Mouse (Mus musculus) layer of hippocampus, postnatal 25 days (tissue): ENCODE results near the gene 5830411N06Rik. TPM values are rescaled to one million over a fixed set of nuclear protein-coding genes. Genes with fewer than 3 reads are reported as not detected.

ENCODE experiments used
- DNase-seq, 2 experiments: peaks; one replicate each; pipeline ENCODE4 v3.0.0; 2022; ENCODE audit warnings: mixed read lengths in 2 of 2, low spot score in 1 of 2; ENCODE audit errors: extremely low spot score in 1 of 2
- total RNA-seq, 2 experiments: library from RNA; stranded (reverse); gene quantifications; 2 replicates each; pipeline ENCODE4 v1.2.3; 2021

Gene 5830411N06Rik
- total RNA-seq, result under 1 TPM; 0.22 to 0.26 TPM

DNA sequence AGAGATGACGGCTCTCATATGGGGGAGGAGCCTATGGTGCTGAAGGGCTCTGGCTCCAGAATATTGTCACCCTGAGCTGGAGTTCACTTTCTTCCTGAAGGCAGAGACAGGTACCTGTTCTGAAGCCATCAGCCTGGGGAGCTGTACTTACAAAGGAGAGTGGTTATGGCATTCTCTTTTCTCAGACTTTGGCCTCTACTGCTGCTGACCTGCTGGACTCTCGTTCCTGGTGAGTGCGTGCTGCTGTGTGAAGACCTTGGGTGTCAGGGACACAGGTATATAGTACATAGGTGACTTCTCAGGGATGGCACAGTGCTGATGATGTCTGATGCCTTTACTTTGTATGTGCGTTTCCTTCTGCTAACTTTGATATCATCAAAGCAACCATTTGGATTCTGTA is at the start of gene 5830411N06Rik:
TSS of gene 5830411N06Rik (plus strand) at position 69 of the 400 bp plus-strand sequence.
- DNase-seq, result no peak

- DNase-seq, result no peak
Measured at GRCm38 (mm10) chr7:140201090-140201489, 46.0 kb upstream of the 5830411N06Rik start.

DNA sequence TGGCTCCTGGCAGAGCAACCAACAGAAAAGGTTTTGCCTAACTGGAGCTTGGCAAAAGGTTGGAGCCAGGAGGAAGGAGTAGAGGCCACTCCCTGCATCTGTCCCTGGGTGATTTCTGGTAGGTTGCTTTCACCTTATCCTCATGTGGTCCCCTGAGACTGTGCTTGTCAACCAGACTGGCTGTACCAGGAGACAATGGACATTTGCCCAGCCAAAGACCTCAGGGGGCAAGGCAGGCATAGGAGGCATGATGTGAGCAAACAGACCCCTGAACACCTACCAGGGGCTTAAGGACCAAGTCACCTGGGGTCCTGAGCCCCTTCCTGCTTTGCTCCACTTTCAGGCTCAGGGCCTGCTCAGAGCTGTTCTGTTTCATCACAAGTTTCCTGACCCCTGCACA is 41.2 kb upstream of the 5830411N06Rik start, which contains the start of gene Olfr524:
TSS of gene Olfr524 (minus strand) at position 101 of the 400 bp plus-strand sequence.
- DNase-seq, result no peak

- DNase-seq, result no peak
Measured at GRCm38 (mm10) chr7:140206904-140207303, 40.2 kb upstream of the 5830411N06Rik start.

GRCm38 (mm10) chr7:140208153-140208552 is 38.9 kb upstream of the 5830411N06Rik start:
- no peak for DNase-seq

GRCm38 (mm10) chr7:140208677-140209076 is 38.4 kb upstream of the 5830411N06Rik start:
- no peak for DNase-seq

GRCm38 (mm10) chr7:140213841-140214240 is 33.2 kb upstream of the 5830411N06Rik start:
- no peak for DNase-seq

GRCm38 (mm10) chr7:140217967-140218366 is 29.1 kb upstream of the 5830411N06Rik start, which contains the start of gene Cd163l1:
Gene Cd163l1, plus strand, starts transcription at chr7:140218267.
- no peak for DNase-seq

- DNase-seq, result no peak
Measured at GRCm38 (mm10) chr7:140219268-140219667, 27.8 kb upstream of the 5830411N06Rik start.

DNA sequence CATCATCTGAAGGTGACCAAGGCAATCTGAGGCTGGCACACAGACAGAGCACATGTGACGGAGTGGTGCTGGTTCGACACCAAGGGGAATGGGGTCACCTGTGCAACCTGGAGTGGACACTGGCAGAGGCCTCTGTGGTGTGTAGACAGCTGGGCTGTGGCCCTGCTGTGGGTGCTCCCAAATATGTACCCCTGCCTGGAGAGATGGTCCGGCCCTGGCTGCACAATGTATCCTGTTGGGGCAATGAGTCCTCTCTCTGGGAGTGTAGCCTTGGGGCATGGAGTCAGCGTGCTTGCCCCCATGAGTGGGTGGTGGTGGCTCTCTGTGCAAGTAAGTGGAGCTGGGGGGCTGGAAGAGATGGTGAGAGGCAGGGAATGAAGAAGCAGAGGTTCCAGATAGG is 26.7 kb upstream of the 5830411N06Rik start:
- DNase-seq, result no peak

DNA sequence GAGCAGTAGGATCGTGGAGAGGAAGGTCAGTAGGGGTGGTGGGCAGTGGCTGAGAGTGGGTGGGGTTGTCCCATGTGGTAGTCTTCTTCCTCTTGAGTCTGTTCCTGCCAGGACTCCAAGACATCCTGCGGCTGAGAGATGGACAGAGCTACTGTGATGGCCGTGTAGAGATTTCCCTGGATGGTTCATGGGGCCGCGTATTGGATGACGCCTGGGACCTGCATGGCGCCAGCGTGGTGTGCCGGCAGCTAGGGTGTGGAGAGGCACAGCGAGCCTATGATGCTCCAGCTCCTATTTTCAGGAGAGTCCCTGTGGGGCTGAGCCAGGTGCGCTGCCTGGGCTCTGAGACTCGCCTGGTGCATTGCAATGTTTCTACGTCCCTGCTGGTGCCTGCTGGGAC is 22.9 kb upstream of the 5830411N06Rik start:
- no peak for DNase-seq

- DNase-seq, result no peak
Measured at GRCm38 (mm10) chr7:140228476-140228875, 18.6 kb upstream of the 5830411N06Rik start.

DNA sequence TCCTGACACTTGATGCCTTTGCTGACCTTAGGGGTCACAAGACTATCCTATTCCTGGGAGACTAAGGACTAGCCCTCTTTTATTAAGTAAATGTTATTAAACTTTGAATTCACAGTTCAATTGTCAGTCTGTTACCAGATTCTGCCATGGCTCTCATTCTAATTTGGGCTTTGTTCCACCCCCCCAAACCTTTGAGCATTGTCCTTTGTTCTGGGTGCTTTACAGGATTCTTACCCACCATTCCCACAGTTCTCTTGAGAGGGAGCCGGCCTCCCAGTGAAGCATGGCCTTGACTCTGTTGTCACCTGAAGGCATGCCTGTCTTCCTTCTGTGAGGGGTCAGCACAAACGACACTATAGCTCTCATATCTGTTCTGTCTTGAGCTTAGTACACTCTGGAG is 16.1 kb upstream of the 5830411N06Rik start:
- DNase-seq, result no peak

DNA sequence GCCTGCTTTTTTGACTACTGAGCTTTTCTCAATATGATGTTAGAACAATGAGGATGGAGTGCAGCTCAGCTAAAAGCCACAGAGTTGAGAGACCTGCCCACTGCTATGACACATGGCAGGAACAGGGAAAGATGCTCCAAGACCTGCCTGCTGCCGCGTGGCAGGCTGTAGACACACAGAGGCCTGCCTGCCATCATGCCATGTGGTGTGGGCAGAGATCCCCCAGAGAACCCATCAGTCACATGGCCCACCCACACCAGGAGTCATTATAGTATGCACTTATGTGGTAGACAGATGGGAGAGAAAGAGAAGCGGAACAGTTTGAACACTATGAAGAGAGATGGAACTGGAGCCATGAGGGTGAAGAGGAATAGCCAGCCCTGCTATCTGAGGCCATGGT is 13.4 kb upstream of the 5830411N06Rik start:
- no peak for DNase-seq

DNA sequence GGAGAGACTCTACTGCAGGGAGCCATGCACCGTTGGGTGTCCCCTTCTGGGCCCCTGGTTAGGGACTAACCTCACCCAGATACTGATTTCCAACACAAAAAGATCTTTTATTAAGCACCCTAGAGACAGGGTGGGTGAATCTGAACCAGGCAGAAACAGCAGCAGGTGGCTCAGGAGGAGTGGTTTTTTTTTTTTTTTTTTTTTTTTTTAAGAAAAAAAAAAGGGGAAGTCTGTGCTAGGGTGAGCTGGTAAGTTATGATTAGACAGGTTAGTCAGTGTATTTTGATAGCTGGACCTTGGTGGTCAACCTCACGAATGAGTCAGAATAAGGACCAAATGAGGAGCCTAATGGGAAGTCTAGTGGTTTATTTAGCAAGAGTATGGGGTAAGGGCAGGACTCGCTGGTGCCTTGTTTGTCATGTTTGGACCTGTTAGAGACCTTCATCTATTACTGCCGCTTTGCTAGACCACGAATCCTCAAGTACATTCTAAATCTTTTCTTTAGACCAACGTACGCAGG is 6.8 kb downstream of the 5830411N06Rik start:
- DNase-seq, result no peak

GRCm38 (mm10) chr7:140295746-140296145 is 48.7 kb downstream of the 5830411N06Rik start:
- no peak for DNase-seq

DNA sequence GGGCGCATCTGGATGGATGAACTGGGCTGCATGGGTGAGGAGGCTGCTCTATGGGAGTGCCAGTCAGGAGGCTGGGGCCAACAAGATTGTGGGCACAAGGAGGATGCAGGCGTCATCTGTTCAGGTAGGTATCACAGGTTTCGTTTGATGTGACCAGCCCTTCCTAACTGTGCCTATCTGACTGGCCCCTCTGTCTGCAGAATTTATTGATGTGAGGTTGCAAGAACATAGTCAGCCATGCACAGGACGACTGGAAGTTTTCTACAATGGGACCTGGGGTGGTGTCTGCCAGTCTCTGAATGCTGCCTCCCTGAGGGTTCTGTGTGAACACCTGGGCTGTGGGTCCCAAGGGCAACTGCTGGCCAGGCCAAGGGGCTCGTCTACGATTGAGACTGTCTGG is 49.8 kb downstream of the 5830411N06Rik start:
- DNase-seq, result no peak

DNA sequence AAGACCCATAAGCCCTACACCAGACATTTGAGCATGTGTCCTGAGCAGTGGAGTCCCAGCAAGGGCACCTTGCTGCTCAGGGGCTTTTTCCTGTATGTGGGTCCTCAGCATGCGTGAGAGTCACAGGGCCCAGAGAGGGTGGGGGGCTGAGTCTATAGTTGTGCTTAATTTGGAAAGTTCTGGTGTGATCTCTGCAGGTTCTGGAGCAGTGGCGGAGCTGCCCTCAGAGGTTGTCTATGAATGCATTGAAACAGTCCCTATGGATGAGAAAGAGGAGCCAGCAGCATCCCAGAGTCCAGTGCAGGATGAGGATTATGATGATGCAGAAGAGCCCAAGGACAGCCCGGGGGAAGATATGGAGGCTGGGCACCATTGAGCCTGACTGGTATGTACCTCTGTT is 52.3 kb downstream of the 5830411N06Rik start:
- no peak for DNase-seq

GRCm38 (mm10) chr7:140319861-140320385 is 72.8 kb downstream of the 5830411N06Rik start:
- no peak for DNase-seq

GRCm38 (mm10) chr7:140320558-140320957 is 73.5 kb downstream of the 5830411N06Rik start, which contains the start of gene Olfr525:
Gene Olfr525, plus strand, starts transcription at chr7:140320858.
- DNase-seq, result no peak

DNA sequence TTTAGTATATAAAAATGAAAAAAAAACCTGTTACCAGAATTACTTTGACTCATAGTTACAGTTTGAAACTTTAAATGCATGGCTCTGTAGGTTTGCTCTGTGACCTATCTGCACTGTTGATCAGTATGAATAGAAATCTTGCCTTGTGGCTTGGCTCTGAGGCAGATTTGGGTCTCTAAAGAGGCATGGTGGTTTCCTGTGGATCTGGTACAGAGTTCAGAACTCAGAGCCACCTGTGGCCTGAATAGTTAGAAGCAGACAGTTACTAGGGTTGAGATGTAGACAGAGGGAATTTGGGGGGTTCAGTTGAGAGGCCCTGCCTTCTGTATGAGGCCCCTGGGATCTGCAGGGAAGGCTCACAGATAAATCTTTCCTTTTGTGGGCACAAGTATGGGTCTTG is 74.1 kb downstream of the 5830411N06Rik start:
- no peak for DNase-seq

GRCm38 (mm10) chr7:140329766-140330304 is 82.8 kb downstream of the 5830411N06Rik start:
- no peak for DNase-seq
